Mouse (Mus musculus): ENCODE data around the gene Bzw1.
"Not testable (repeated sequence)": the region's sequence is repeated elsewhere in the genome, so short reads cannot be mapped to it uniquely, and the experiment has no call there.

Bzw1 gene

GRCm38 (mm10) chr1:58392652-58393283 is at the start of gene Bzw1:
Gene Bzw1 (plus strand): TSS chr1:58392898.
- peak; percentile 81 for DNase-seq (ENCODE audit: low read depth)

- DNase-seq (ENCODE audit: low read depth) = no peak
Observed at GRCm38 (mm10) chr1:58343861-58344260, 48.8 kb upstream of the Bzw1 start.

DNA sequence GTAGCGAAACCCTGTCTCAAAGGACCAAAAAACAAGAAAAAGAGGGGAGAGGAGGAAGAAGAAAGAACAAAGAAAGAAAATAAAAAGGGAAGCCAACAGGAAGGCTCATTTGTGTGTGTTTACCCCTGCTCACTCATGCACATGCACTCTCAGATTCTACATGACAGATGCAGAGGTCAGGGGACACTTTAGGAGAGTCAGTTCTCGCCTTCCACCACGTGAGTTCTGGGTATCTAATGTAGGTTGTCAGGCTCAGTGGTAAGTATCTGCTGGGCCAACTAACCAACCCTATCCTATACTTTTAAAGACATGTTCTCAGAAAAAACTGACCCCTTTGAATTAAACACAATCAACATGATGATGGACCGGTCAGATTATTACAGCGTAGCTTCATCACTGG is 48.1 kb upstream of the Bzw1 start:
- no peak for DNase-seq (ENCODE audit: low read depth)

- DNase-seq (ENCODE audit: low read depth) = no peak
Observed at GRCm38 (mm10) chr1:58346159-58346558, 46.5 kb upstream of the Bzw1 start.

DNA sequence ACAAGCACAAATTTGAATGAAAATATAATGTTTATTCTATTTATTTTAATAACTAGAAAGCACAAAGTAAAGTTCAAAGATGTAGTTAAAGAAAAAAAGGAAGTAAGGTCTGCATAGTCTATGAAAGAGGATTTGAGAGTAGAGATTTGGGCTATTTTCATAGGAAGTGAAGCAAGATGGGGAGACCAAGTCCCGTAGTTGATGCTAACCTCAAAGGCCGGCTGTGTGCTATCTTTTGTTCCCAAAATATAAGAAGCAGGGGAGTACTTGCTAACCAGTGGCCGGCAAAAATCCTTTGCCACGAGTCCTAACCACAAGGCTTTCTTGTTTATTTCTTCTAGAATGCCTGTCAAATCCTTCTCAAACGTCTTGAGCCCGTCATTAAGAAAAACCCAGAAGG is 44.0 kb upstream of the Bzw1 start:
- DNase-seq (ENCODE audit: low read depth) = no peak

GRCm38 (mm10) chr1:58353238-58353893 is 39.3 kb upstream of the Bzw1 start:
- no peak for DNase-seq (ENCODE audit: low read depth)

DNA sequence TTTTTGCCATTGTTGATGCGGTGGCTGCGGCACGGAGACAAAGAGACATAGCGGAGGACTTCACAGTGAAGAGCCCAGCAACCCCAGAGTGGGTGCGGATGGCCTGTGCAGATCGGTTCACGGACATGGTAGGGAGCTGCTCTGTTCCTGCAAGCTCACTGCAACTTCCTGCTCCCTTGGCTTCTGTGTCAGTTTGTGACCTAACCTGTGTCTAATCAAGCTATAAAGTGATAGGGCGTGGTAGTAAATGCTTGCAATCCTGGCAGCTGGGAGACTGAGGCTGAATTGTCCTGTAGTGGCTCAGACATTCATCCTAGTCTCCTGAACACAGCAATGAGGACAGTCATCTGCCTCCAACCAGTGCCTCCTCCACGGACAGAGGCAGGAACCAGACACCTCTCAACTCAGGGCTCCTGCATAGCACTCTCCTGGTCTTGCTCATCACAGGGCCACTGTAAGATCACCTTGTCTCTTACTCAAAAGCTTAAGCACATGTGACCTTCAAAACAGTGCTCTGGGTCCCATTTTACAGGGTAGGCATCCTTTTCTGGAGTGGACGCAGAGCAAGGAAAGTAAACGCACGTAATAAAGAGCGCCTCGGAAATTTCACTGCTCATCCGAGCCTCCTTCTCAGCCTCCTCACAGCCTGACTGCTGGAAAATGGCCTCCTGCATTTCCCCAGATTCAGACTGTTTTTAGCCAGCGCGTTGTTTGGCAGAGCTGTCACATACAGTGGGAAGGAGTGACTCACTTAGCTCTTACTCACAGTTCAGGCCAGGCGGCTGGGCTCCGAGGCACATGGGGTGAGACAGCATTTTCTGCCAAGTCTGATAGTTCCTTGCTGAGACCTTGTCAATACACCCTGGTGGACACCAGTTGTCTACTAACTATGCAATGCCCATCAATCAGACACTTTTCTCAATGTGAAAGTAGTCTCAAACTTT is 33.5 kb upstream of the Bzw1 start:
- DNase-seq (ENCODE audit: low read depth) = peak; percentile 38

- no peak for DNase-seq (ENCODE audit: low read depth)
Observed at GRCm38 (mm10) chr1:58362296-58362695, 30.4 kb upstream of the Bzw1 start.

- DNase-seq (ENCODE audit: low read depth) = no peak
Observed at GRCm38 (mm10) chr1:58364551-58364950, 28.1 kb upstream of the Bzw1 start.

- DNase-seq (ENCODE audit: low read depth) = no peak
Observed at GRCm38 (mm10) chr1:58365829-58366228, 26.9 kb upstream of the Bzw1 start.

- DNase-seq (ENCODE audit: low read depth) = no peak
Observed at GRCm38 (mm10) chr1:58366737-58367471, 25.8 kb upstream of the Bzw1 start.

DNA sequence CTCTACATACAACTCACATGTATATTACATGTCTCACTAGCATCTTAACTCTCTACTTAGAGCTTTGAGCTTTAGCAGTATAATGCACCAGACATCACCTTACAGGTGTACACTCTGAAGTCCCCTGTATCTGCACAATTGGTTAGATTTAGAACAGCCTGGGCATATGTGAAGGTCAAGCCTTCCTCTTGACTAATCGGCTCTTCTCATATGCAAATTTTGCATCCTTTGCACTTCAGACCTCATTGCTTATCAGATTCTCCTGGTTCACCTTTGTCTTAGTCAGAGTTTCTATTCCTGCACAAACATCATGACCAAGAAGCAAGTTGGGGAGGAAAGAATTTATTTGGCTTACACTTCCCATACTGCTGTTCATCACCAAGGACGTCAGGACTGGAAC is 23.0 kb upstream of the Bzw1 start:
- no peak for DNase-seq (ENCODE audit: low read depth)

- DNase-seq (ENCODE audit: low read depth) = not testable (repeated sequence)
Observed at GRCm38 (mm10) chr1:58374266-58374665, 18.4 kb upstream of the Bzw1 start.

DNA sequence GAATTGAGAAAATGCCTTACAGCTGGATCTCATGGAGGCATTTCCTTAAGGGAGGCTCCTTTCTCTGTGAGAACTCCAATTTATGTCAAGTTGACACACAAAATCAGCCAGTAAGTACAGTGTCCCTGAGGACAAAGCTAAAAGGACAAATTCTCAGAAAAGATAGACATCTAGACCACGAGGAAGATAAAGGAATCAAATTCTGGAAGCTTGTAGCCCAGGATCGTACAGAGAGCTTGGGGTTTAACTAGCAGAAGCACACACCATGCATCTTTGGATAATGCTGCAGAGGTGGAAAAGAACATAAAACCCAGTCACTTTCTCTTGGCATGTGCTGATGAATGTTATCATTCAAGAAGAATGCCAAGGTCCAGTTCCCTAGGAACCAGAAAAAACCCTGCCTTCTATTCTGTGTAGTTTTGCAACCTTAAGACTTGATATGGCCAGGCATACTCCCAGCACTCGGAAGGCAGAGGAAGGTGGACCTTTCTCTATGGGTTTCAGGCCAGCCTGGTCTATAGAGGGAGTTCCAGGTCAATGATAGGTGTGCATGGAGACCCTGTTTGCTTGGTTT is 17.0 kb upstream of the Bzw1 start:
- no peak for DNase-seq (ENCODE audit: low read depth)

- no peak for DNase-seq (ENCODE audit: low read depth)
Observed at GRCm38 (mm10) chr1:58382586-58383281, 10.0 kb upstream of the Bzw1 start.

- DNase-seq (ENCODE audit: low read depth) = no peak
Observed at GRCm38 (mm10) chr1:58391421-58392267, 1.1 kb upstream of the Bzw1 start.

DNA sequence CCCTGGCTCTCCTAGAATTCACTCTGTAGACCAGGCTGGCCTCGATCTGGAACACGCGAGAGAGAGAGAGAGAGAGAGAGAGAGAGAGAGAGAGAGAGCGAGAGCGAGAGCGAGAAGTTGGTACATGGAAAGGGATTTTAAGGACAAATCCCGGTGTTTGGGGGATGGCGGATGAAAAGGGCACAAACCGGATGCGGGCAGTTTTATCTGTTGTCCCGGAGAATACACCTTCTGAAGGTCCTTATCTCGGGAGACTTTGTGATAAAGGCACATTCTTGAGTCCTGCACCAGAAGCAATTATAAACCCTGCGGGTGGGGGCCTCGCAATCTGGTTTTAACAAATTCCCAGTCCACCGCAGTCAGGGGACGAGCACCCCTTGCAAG is 438 bp upstream of the Bzw1 start:
- DNase-seq (ENCODE audit: low read depth) = no peak

- DNase-seq (ENCODE audit: low read depth) = no peak
Observed at GRCm38 (mm10) chr1:58393284-58394195, 842 bp downstream of the Bzw1 start.

- DNase-seq (ENCODE audit: low read depth) = no peak
Observed at GRCm38 (mm10) chr1:58395341-58395740, 2.6 kb downstream of the Bzw1 start.

All from c-Kit-positive CD71-negative TER-119-negative erythroid progenitor cells, embryonic 14.5 days (primary cell).